Comparison of ENCODE assay signal across 15 mouse cellular contexts in the genomic region with DNA sequence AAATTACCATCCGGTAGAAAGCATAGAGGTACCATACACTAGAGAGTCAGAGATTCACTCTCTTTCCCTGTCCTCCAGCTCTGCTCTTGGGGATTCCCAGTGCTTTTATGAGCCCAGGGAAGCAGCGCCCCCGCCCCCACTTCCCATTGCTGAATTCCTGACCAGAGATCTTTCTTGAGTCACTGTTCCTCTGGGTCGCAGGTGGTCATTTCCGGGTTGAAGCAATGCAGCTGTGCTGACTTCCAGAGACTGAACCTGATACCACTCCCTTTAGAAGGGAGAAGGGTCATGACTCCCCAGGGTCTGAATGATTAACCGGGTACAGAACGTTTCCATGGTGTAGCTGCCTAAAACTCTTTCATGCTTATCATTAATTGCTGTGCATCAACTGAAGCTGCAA.
A peak's percentile ranks its signal among the peaks of the same experiment; 100 is the strongest.
DNase-seq lines count a peak whose midpoint lies in the region; ATAC-seq lines count a peak whose summit lies in the region.
"Had no signal": no experiment of that assay in that cellular context is flagged by ENCODE, and none has a peak within 500 bp of the region (broad histone marks: within the 10 kb centered on the region; RNA-seq: fewer than 3 reads in every experiment).

No protein-coding gene starts in this region.

- ATAC-seq in kidney, embryonic 14.5 days (ENCODE audit: low FRiP score, low TSS enrichment), result peak; percentile 77
- ATAC-seq in limb, embryonic 11.5 days (ENCODE audit: insufficient number of reproducible peaks, low FRiP score, low TSS enrichment, low read depth), result no peak
- ATAC-seq: forebrain, postnatal 0 days; inflammation-experienced regulatory T-cells, adult 6 months; liver, postnatal 0 days had no signal

- H3K27me3 ChIP-seq in kidney, embryonic 14.5 days (ENCODE audit: control insufficient read depth, insufficient read depth, low read length), result no peaks in the 10 kb centered on the region
- no peaks in the 10 kb centered on the region for H3K27me3 ChIP-seq in limb, embryonic 11.5 days (ENCODE audit: control insufficient read depth, insufficient read depth, low read length)
- H3K27me3 ChIP-seq: limb, embryonic 15.5 days had no signal

- no peak for DNase-seq in kidney, adult 18-20 months
- DNase-seq in embryo, embryonic 10 days (ENCODE audit: low spot score), result peak; percentile 36
- peak; percentile 30 for DNase-seq in forelimb bud, embryonic 11.5 days (ENCODE audit: low read depth, low spot score)
- DNase-seq in limb, embryonic 11.5 days (ENCODE audit: low spot score), result peak; percentile 43
- DNase-seq in neural tube, embryonic 10.5 days (ENCODE audit: extremely low spot score, low spot score), result no peak
- DNase-seq in thymus, adult 18-20 months, result no peak
- DNase-seq: cerebellum, postnatal 10 days; forebrain, postnatal 0 days; gastrocnemius, adult 2 months; liver, postnatal 0 days; spleen, adult 18-20 months had no signal

- H3K4me2 ChIP-seq in kidney, embryonic 14.5 days (replicated peaks; ENCODE audit: low read depth, low read length), result no peak overlapping the region
- no peak overlapping the region for H3K4me2 ChIP-seq in limb, embryonic 11.5 days (ENCODE audit: low read depth, severe bottlenecking)
- H3K4me2 ChIP-seq: limb, embryonic 15.5 days had no signal

- H3K4me1 ChIP-seq in kidney, embryonic 14.5 days (ENCODE audit: control insufficient read depth, insufficient read depth, low read length), result peaks cover 14% of the 10 kb centered on the region
- peaks cover 20% of the 10 kb centered on the region for H3K4me1 ChIP-seq in limb, embryonic 11.5 days (ENCODE audit: control insufficient read depth, insufficient read depth, low read length)
- H3K4me1 ChIP-seq: limb, embryonic 15.5 days had no signal

- 16% methylated on average over 7 of the region's 7 CpGs for whole genome bisulfite sequencing in kidney, embryonic 14.5 days
- 29% methylated on average over 7 of the region's 7 CpGs for WGBS in limb, embryonic 11.5 days

- no peak overlapping the region for H3K27ac ChIP-seq in kidney, embryonic 14.5 days (ENCODE audit: low read depth, low read length)
- no peak overlapping the region for H3K27ac ChIP-seq in limb, embryonic 11.5 days (replicated peaks; ENCODE audit: low read depth, low read length)
- H3K27ac ChIP-seq: gastrocnemius, adult 2 months; limb, embryonic 15.5 days had no signal

- peaks cover 7% of the 10 kb centered on the region; the same call in 1 of the 2 replicates for H3K9me3 ChIP-seq in kidney, embryonic 14.5 days (ENCODE audit: control insufficient read depth, low read length)
- no peaks in the 10 kb centered on the region; the same call in 1 of the 2 replicates for H3K9me3 ChIP-seq in limb, embryonic 11.5 days (ENCODE audit: control insufficient read depth, low read length)
- H3K9me3 ChIP-seq: limb, embryonic 15.5 days had no signal

- H3K4me3 ChIP-seq in kidney, embryonic 14.5 days (ENCODE audit: low read length), result no peak overlapping the region
- no peak overlapping the region for H3K4me3 ChIP-seq in limb, embryonic 11.5 days (ENCODE audit: low read depth, low read length)
- H3K4me3 ChIP-seq: erythroblast, embryonic 14.5 days; gastrocnemius, adult 2 months; limb, embryonic 15.5 days had no signal

- H3K36me3 ChIP-seq in kidney, embryonic 14.5 days (ENCODE audit: control insufficient read depth, insufficient read depth, low read length), result no peaks in the 10 kb centered on the region
- no peaks in the 10 kb centered on the region for H3K36me3 ChIP-seq in limb, embryonic 11.5 days (ENCODE audit: control insufficient read depth, insufficient read depth, low read length)
- H3K36me3 ChIP-seq: limb, embryonic 15.5 days had no signal

- H3K9ac ChIP-seq in kidney, embryonic 14.5 days (ENCODE audit: low read depth, low read length), result no peak overlapping the region
- H3K9ac ChIP-seq in limb, embryonic 11.5 days (ENCODE audit: low read length), result no peak overlapping the region
- H3K9ac ChIP-seq: forebrain, postnatal 0 days; limb, embryonic 15.5 days; liver, postnatal 0 days had no signal

Comparison
In these comparisons a context has a peak if more than half of its experiments do, and no peak if none do; other contexts are left out.
1. DNase-seq: peak in embryo, embryonic 10 days (single experiment), forelimb bud, embryonic 11.5 days (single experiment) and limb, embryonic 11.5 days (single experiment); none in kidney, adult 18-20 months (single experiment), neural tube, embryonic 10.5 days (single experiment) and thymus, adult 18-20 months (0 of 2).